8 mouse cellular contexts compared by ENCODE assay signal in genomic region chr12:27060899-27061762, GRCm38 (mm10).
A peak's percentile ranks its signal among the peaks of the same experiment; 100 is the strongest.
DNase-seq lines count a peak whose midpoint lies in the region; ATAC-seq and TF ChIP-seq lines count a peak whose summit lies in the region.

No protein-coding gene starts in this region.

- no peaks in the 10 kb centered on the region for H3K9me3 ChIP-seq in lung, postnatal 0 days (ENCODE audit: low read length)
- H3K9me3 ChIP-seq in midbrain, embryonic 12.5 days, result no peaks in the 10 kb centered on the region

- no peak overlapping the region for H3K9ac ChIP-seq in lung, postnatal 0 days (replicated peaks; ENCODE audit: low read depth)
- peak overlapping the region; percentile 59 for H3K9ac ChIP-seq in midbrain, embryonic 12.5 days (replicated peaks)

- WGBS in lung, postnatal 0 days, result 28% methylated on average over 17 of the region's 17 CpGs
- 3% methylated on average over 17 of the region's 17 CpGs for WGBS in midbrain, embryonic 12.5 days

- H3K4me3 ChIP-seq in lung, postnatal 0 days (ENCODE audit: low read depth, low read length), result 0 out of 2 replicates have a peak overlapping the region, but pooled peaks have one; percentile 12
- H3K4me3 ChIP-seq in midbrain, embryonic 12.5 days, result peak overlapping the region; percentile 30

- no peak for TF ChIP-seq CTCF in lung, postnatal 0 days (IDR thresholded peaks at IDR 0.05)

- peak; percentile 44 to 45 for DNase-seq in cerebellum, postnatal 14 days
- DNase-seq in cerebellum, adult 9-11 months, result no peak
- DNase-seq in lung, postnatal 0 days (ENCODE audit: low spot score), result no peak
- DNase-seq in lung, adult 18-20 months, result no peak
- DNase-seq in layer of hippocampus, adult 9-11 months, result peak; percentile 27
- DNase-seq in testis, postnatal 14 days (ENCODE audit: low spot score), result no peak

- no peaks in the 10 kb centered on the region for H3K36me3 ChIP-seq in lung, postnatal 0 days (ENCODE audit: insufficient read depth, low read length)
- no peaks in the 10 kb centered on the region for H3K36me3 ChIP-seq in midbrain, embryonic 12.5 days

- H3K4me2 ChIP-seq in lung, postnatal 0 days (replicated peaks; ENCODE audit: low read depth, low read length), result peak overlapping the region; percentile 58; the same call in 1 of the 2 replicates
- H3K4me2 ChIP-seq in midbrain, embryonic 12.5 days (replicated peaks), result peak overlapping the region; percentile 54

- peaks cover 3% of the 10 kb centered on the region; the same call in 1 of the 2 replicates for H3K4me1 ChIP-seq in lung, postnatal 0 days (ENCODE audit: insufficient read depth, low read depth, low read length)
- peaks cover 69% of the 10 kb centered on the region for H3K4me1 ChIP-seq in midbrain, embryonic 12.5 days

- no peak for ATAC-seq in lung, postnatal 0 days
- peak; percentile 67 for ATAC-seq in midbrain, embryonic 12.5 days (ENCODE audit: low FRiP score, low read depth)
- no peak for ATAC-seq in megakaryocyte progenitor cell, adult 5-6 weeks (replicated peaks; ENCODE audit: poor library complexity)

- H3K27me3 ChIP-seq in lung, postnatal 0 days (replicated peaks; ENCODE audit: insufficient read depth, low read length), result no peaks in the 10 kb centered on the region
- no peaks in the 10 kb centered on the region for H3K27me3 ChIP-seq in midbrain, embryonic 12.5 days

- no peak overlapping the region for H3K27ac ChIP-seq in lung, postnatal 0 days (ENCODE audit: low read length)
- H3K27ac ChIP-seq in midbrain, embryonic 12.5 days (replicated peaks), result peak overlapping the region; percentile 98

- TF ChIP-seq EP300 in lung, postnatal 0 days (IDR thresholded peaks at IDR 0.05), result no peak

Comparison
In these comparisons a context has a peak if more than half of its experiments do, and no peak if none do; other contexts are left out.
1. DNase-seq: peak in cerebellum, postnatal 14 days (2 of 2) and layer of hippocampus, adult 9-11 months (single experiment); none in cerebellum, adult 9-11 months (single experiment), lung, postnatal 0 days (single experiment), lung, adult 18-20 months (0 of 2) and testis, postnatal 14 days (single experiment).